Mouse (Mus musculus): ENCODE data around the gene Pigv. TPM values are rescaled to one million over a fixed set of nuclear protein-coding genes. Genes with fewer than 3 reads are reported as not detected.

Pigv gene
- 4.7 TPM for polyA plus RNA-seq (2014; fragmentation: Illumina TruSeq; extraction: RNeasy Lipid Tissue Mini Kit (QIAGEN cat#74804); ENCODE audit: low read depth, low replicate concordance)

GRCm38 (mm10) chr4:133671881-133672844 lies at the start of gene Pigv:
Gene Pigv, minus strand, starts transcription at chr4:133672647.

GRCm38 (mm10) chr4:133649989-133650699 lies 22.3 kb downstream of the Pigv start, which contains the start of gene Zdhhc18:
Gene Zdhhc18, minus strand, starts transcription at chr4:133650154.

Other genes starting within 250 kb of the Pigv start
- gene Tent5b, start 192.5 kb downstream of the Pigv start, polyA plus RNA-seq (2014; fragmentation: Illumina TruSeq; extraction: RNeasy Lipid Tissue Mini Kit (QIAGEN cat#74804); ENCODE audit: low read depth, low replicate concordance), result not detected
- not detected for gene Trnp1, start 174.1 kb downstream of the Pigv start, polyA plus RNA-seq (2014; fragmentation: Illumina TruSeq; extraction: RNeasy Lipid Tissue Mini Kit (QIAGEN cat#74804); ENCODE audit: low read depth, low replicate concordance)
- 1.1 TPM for gene Kdf1, start 153.7 kb downstream of the Pigv start, polyA plus RNA-seq (2014; fragmentation: Illumina TruSeq; extraction: RNeasy Lipid Tissue Mini Kit (QIAGEN cat#74804); ENCODE audit: low read depth, low replicate concordance)
- 20.4 TPM for gene Nudc, start 126.7 kb downstream of the Pigv start, polyA plus RNA-seq (2014; fragmentation: Illumina TruSeq; extraction: RNeasy Lipid Tissue Mini Kit (QIAGEN cat#74804); ENCODE audit: low read depth, low replicate concordance)
- gene Nr0b2, start 119.3 kb downstream of the Pigv start, polyA plus RNA-seq (2014; fragmentation: Illumina TruSeq; extraction: RNeasy Lipid Tissue Mini Kit (QIAGEN cat#74804); ENCODE audit: low read depth, low replicate concordance), result not detected
- not detected for gene Gpatch3, start 97.9 kb downstream of the Pigv start, polyA plus RNA-seq (2014; fragmentation: Illumina TruSeq; extraction: RNeasy Lipid Tissue Mini Kit (QIAGEN cat#74804); ENCODE audit: low read depth, low replicate concordance)
- gene Gpn2, start 88.3 kb downstream of the Pigv start, polyA plus RNA-seq (2014; fragmentation: Illumina TruSeq; extraction: RNeasy Lipid Tissue Mini Kit (QIAGEN cat#74804); ENCODE audit: low read depth, low replicate concordance), result 0.57 TPM
- gene Sfn, start 70.5 kb downstream of the Pigv start, polyA plus RNA-seq (2014; fragmentation: Illumina TruSeq; extraction: RNeasy Lipid Tissue Mini Kit (QIAGEN cat#74804); ENCODE audit: low read depth, low replicate concordance), result not detected
- gene Zdhhc18, start 22.5 kb downstream of the Pigv start, polyA plus RNA-seq (2014; fragmentation: Illumina TruSeq; extraction: RNeasy Lipid Tissue Mini Kit (QIAGEN cat#74804); ENCODE audit: low read depth, low replicate concordance), result 1.8 TPM
- 12.9 TPM for gene Arid1a, start 84.1 kb upstream of the Pigv start, polyA plus RNA-seq (2014; fragmentation: Illumina TruSeq; extraction: RNeasy Lipid Tissue Mini Kit (QIAGEN cat#74804); ENCODE audit: low read depth, low replicate concordance)
- gene Rps6ka1, start 215.2 kb upstream of the Pigv start, polyA plus RNA-seq (2014; fragmentation: Illumina TruSeq; extraction: RNeasy Lipid Tissue Mini Kit (QIAGEN cat#74804); ENCODE audit: low read depth, low replicate concordance), result 1.3 TPM